ENCODE assay signal across 12 mouse cellular contexts in the genomic region with DNA sequence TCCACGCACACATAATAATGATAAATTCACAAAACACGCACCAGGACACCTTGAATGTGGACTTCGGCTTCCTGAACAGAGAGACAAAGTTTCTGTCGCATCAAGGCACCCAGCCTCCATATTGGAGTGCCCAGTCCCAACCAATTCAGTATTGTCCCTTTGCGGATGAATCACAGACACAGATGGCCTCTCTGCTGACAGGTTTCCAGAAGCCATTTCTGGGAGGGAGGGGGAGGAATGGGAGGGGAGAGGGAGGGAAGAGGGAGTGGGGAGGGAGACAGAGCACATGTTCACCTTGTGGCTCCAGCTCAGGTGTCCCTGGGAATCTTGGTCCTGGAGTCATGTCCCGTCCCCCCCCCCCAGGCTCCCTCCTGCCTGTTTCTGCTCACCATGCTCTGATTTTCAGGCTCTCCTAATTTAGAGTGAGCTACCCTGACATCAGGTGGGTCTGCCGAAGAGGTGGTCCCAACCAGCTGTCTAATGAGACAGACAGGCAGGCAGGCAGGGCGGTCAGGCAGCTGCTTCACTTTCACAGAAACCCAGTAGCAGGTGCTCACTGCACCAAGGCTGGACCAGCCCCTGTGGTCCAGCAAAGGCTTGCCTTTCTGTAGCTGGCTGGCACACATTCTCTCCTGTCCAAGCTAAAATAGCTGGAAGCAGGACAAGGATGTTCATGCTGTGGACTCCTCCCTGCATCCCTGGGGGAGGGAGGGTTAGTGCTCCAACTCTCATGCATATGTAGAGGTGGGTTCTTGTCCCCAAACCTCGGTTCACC. TPM values are rescaled to one million over a fixed set of nuclear protein-coding genes. Genes with fewer than 3 reads are reported as not detected.
A peak's percentile ranks its signal among the peaks of the same experiment; 100 is the strongest.
DNase-seq lines count a peak whose midpoint lies in the region; ATAC-seq and TF ChIP-seq lines count a peak whose summit lies in the region.
"Had no signal": no experiment of that assay in that cellular context is flagged by ENCODE, and none has a peak within 500 bp of the region (broad histone marks: within the 10 kb centered on the region; RNA-seq: fewer than 3 reads in every experiment).

No protein-coding gene starts in this region.

- WGBS in forebrain, embryonic 11.5 days = 76% methylated on average over 9 of the region's 9 CpGs
- 67% methylated on average over 9 of the region's 9 CpGs for WGBS in forebrain, postnatal 0 days
- 77% methylated on average over 9 of the region's 9 CpGs for WGBS in midbrain, embryonic 12.5 days
- WGBS in midbrain, embryonic 13.5 days = 74% methylated on average over 9 of the region's 9 CpGs

- ATAC-seq in forebrain, embryonic 11.5 days (replicated peaks; ENCODE audit: low FRiP score) = no peak
- ATAC-seq in forebrain, postnatal 0 days = no peak
- ATAC-seq in midbrain, embryonic 12.5 days (ENCODE audit: low FRiP score, low read depth) = no peak
- ATAC-seq in midbrain, embryonic 13.5 days = no peak
- ATAC-seq: liver, postnatal 0 days had no signal

- H3K4me3 ChIP-seq in forebrain, embryonic 11.5 days (ENCODE audit: low read depth, low read length) = no peak overlapping the region
- H3K4me3 ChIP-seq in forebrain, postnatal 0 days (ENCODE audit: low read depth, low read length) = no peak overlapping the region
- H3K4me3 ChIP-seq in midbrain, embryonic 12.5 days = no peak overlapping the region
- no peak overlapping the region for H3K4me3 ChIP-seq in midbrain, embryonic 13.5 days (replicated peaks)
- H3K4me3 ChIP-seq: limb, embryonic 13.5 days had no signal

- TF ChIP-seq CTCF in forebrain, postnatal 0 days (IDR thresholded peaks at IDR 0.05; ENCODE audit: low read depth) = no peak

- H3K36me3 ChIP-seq in forebrain, embryonic 11.5 days (ENCODE audit: control insufficient read depth, insufficient read depth, low read length) = no peaks in the 10 kb centered on the region
- no peaks in the 10 kb centered on the region for H3K36me3 ChIP-seq in forebrain, postnatal 0 days (ENCODE audit: insufficient read depth)
- H3K36me3 ChIP-seq in midbrain, embryonic 12.5 days = no peaks in the 10 kb centered on the region
- H3K36me3 ChIP-seq in midbrain, embryonic 13.5 days = no peaks in the 10 kb centered on the region
- H3K36me3 ChIP-seq: limb, embryonic 13.5 days had no signal

- H3K9ac ChIP-seq in forebrain, embryonic 11.5 days (ENCODE audit: low read length) = no peak overlapping the region
- H3K9ac ChIP-seq in forebrain, postnatal 0 days = no peak overlapping the region
- H3K9ac ChIP-seq in midbrain, embryonic 12.5 days (replicated peaks) = no peak overlapping the region
- no peak overlapping the region for H3K9ac ChIP-seq in midbrain, embryonic 13.5 days (replicated peaks)
- H3K9ac ChIP-seq: limb, embryonic 13.5 days; liver, postnatal 0 days had no signal

- no peak for DNase-seq in forebrain, embryonic 11.5 days (ENCODE audit: low spot score)
- no peak for DNase-seq in forebrain, postnatal 0 days
- DNase-seq in cerebellum, postnatal 10 days = peak; percentile 83 to 86
- peak; percentile 9 for DNase-seq in naive thymus-derived CD4-positive, alpha-beta T cell, adult 2 months (ENCODE audit: low read depth)
- no peak for DNase-seq in frontal cortex, postnatal 36 days (ENCODE audit: low spot score in 2 of 2)
- DNase-seq in right cerebral cortex, postnatal 25 days = no peak
- DNase-seq: adrenal gland, postnatal 14 days; heart, postnatal 4 days; liver, postnatal 0 days had no signal

- peaks cover 22% of the 10 kb centered on the region; the same call in 1 of the 2 replicates for H3K4me1 ChIP-seq in forebrain, embryonic 11.5 days (replicated peaks; ENCODE audit: control insufficient read depth, insufficient read depth, low read length)
- no peaks in the 10 kb centered on the region; the same call in 1 of the 2 replicates for H3K4me1 ChIP-seq in forebrain, postnatal 0 days (ENCODE audit: insufficient read depth)
- peaks cover 59% of the 10 kb centered on the region for H3K4me1 ChIP-seq in midbrain, embryonic 12.5 days
- H3K4me1 ChIP-seq in midbrain, embryonic 13.5 days (replicated peaks) = peaks cover 55% of the 10 kb centered on the region

- H3K27me3 ChIP-seq in forebrain, embryonic 11.5 days (ENCODE audit: control insufficient read depth, insufficient read depth, low read length) = no peaks in the 10 kb centered on the region
- H3K27me3 ChIP-seq in forebrain, postnatal 0 days (ENCODE audit: insufficient read depth, low read length) = no peaks in the 10 kb centered on the region
- no peaks in the 10 kb centered on the region for H3K27me3 ChIP-seq in midbrain, embryonic 12.5 days
- H3K27me3 ChIP-seq in midbrain, embryonic 13.5 days = no peaks in the 10 kb centered on the region
- H3K27me3 ChIP-seq: limb, embryonic 13.5 days had no signal

- no peaks in the 10 kb centered on the region for H3K9me3 ChIP-seq in forebrain, embryonic 11.5 days (ENCODE audit: control insufficient read depth, low read length)
- no peaks in the 10 kb centered on the region for H3K9me3 ChIP-seq in forebrain, postnatal 0 days (ENCODE audit: low read length)
- no peaks in the 10 kb centered on the region for H3K9me3 ChIP-seq in midbrain, embryonic 12.5 days
- no peaks in the 10 kb centered on the region for H3K9me3 ChIP-seq in midbrain, embryonic 13.5 days
- H3K9me3 ChIP-seq: limb, embryonic 13.5 days had no signal

- H3K4me2 ChIP-seq in forebrain, embryonic 11.5 days (ENCODE audit: low read depth, low read length, severe bottlenecking) = no peak overlapping the region
- no peak overlapping the region for H3K4me2 ChIP-seq in forebrain, postnatal 0 days (ENCODE audit: low read depth)
- H3K4me2 ChIP-seq in midbrain, embryonic 12.5 days (replicated peaks) = no peak overlapping the region
- H3K4me2 ChIP-seq in midbrain, embryonic 13.5 days (replicated peaks) = no peak overlapping the region
- H3K4me2 ChIP-seq: limb, embryonic 13.5 days had no signal

- H3K27ac ChIP-seq in forebrain, embryonic 11.5 days (ENCODE audit: low read depth, low read length) = peak overlapping the region; percentile 25
- no peak overlapping the region for H3K27ac ChIP-seq in forebrain, postnatal 0 days (ENCODE audit: low read depth, low read length)
- H3K27ac ChIP-seq in midbrain, embryonic 12.5 days (replicated peaks) = 0 out of 2 replicates have a peak overlapping the region, but pooled peaks have one; percentile 12
- no peak overlapping the region; the same call in 1 of the 2 replicates for H3K27ac ChIP-seq in midbrain, embryonic 13.5 days
- H3K27ac ChIP-seq: limb, embryonic 13.5 days had no signal

RNA-seq across cellular contexts. Expression of a gene that starts 10.6 kb away (rescaled TPM):
- 12.6 and 13.4 TPM in 2 replicates for polyA plus RNA-seq in forebrain, embryonic 11.5 days (2014; fragmentation: Nextera tagmentation; extraction: Ambion mirVana)
- total RNA-seq in forebrain, postnatal 0 days (2014; rRNA removed) = 21.0 and 21.1 TPM in 2 replicates
- 6.8 and 9.4 TPM in 2 replicates for polyA plus RNA-seq in forebrain, postnatal 0 days (2015; fragmentation: Nextera tagmentation; extraction: Ambion mirVana)
- 10.3 and 13.3 TPM in 2 replicates for polyA plus RNA-seq in midbrain, embryonic 12.5 days (2016; fragmentation: Nextera tagmentation; extraction: Ambion mirVana)
- 10.9 and 11.0 TPM in 2 replicates for polyA plus RNA-seq in midbrain, embryonic 13.5 days (2015; fragmentation: Nextera tagmentation; extraction: Ambion mirVana)

RNA-seq across cellular contexts. Expression of a gene that starts 51.5 kb away (rescaled TPM):
- polyA plus RNA-seq in forebrain, embryonic 11.5 days (2014; fragmentation: Nextera tagmentation; extraction: Ambion mirVana) = 167 and 251 TPM in 2 replicates
- 177 and 224 TPM in 2 replicates for total RNA-seq in forebrain, postnatal 0 days (2014; rRNA removed)
- polyA plus RNA-seq in forebrain, postnatal 0 days (2015; fragmentation: Nextera tagmentation; extraction: Ambion mirVana) = 134 and 156 TPM in 2 replicates
- 93.4 and 131 TPM in 2 replicates for polyA plus RNA-seq in midbrain, embryonic 12.5 days (2016; fragmentation: Nextera tagmentation; extraction: Ambion mirVana)
- 79.8 and 105 TPM in 2 replicates for polyA plus RNA-seq in midbrain, embryonic 13.5 days (2015; fragmentation: Nextera tagmentation; extraction: Ambion mirVana)

Comparison
In these comparisons a context has a peak if more than half of its experiments do, and no peak if none do; other contexts are left out.
1. H3K27ac ChIP-seq: peak in forebrain, embryonic 11.5 days (single experiment) and midbrain, embryonic 12.5 days (single experiment); none in forebrain, postnatal 0 days (single experiment) and midbrain, embryonic 13.5 days (single experiment).
2. DNase-seq: peak in cerebellum, postnatal 10 days (2 of 2) and naive thymus-derived CD4-positive, alpha-beta T cell, adult 2 months (single experiment); none in forebrain, embryonic 11.5 days (single experiment), forebrain, postnatal 0 days (single experiment), frontal cortex, postnatal 36 days (0 of 2) and right cerebral cortex, postnatal 25 days (single experiment).